14 mouse cellular contexts compared by ENCODE assay signal in the genomic region with DNA sequence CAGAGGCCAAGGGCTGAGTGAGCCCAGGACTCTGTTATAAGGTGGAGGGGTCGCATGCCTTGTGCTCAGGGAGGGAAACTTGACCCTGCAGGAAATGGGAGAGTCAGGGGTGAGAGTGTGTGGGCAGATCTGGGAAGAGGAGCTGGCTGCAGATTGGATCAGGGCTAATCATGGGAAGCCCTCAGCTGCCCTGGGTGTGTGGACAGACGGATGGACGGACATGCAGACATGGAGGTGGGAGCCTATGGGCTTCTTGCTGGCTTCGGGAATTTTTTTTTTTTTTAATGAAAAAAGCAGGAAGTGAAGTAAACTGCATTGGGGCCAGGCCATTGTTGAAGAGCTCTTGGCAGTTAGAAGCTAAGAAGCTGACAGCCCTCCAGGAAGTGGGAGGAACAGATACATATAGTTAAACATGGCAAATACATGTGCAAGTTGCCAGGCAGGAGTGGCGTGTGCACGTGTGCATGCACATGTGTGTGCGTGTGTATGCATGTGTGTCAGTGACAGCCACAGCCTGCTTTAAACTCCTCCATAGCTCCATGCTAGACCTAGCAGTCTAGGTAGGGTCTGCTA. TPM values are rescaled to one million over a fixed set of nuclear protein-coding genes. Genes with fewer than 3 reads are reported as not detected.
DNase-seq lines count a peak whose midpoint lies in the region; ATAC-seq and TF ChIP-seq lines count a peak whose summit lies in the region.
"Had no signal": no experiment of that assay in that cellular context is flagged by ENCODE, and none has a peak within 500 bp of the region (broad histone marks: within the 10 kb centered on the region; RNA-seq: fewer than 3 reads in every experiment).

No protein-coding gene starts in this region.

- peak overlapping the region; percentile 11 for H3K9ac ChIP-seq in heart, adult 2 months (ENCODE audit: low read depth, low read length)
- no peak overlapping the region for H3K9ac ChIP-seq in liver, embryonic 11.5 days (ENCODE audit: low read depth, low read length)
- no peak overlapping the region for H3K9ac ChIP-seq in liver, postnatal 0 days (replicated peaks)
- no peak overlapping the region for H3K9ac ChIP-seq in liver, embryonic 15.5 days

- no peak for TF ChIP-seq EP300 in heart, adult 2 months (IDR thresholded peaks at IDR 0.05; ENCODE audit: insufficient read depth, low read depth, low read length)
- no peak for TF ChIP-seq EP300 in liver, postnatal 0 days (IDR thresholded peaks at IDR 0.05; ENCODE audit: low read depth)

- TF ChIP-seq POLR2A in heart, adult 2 months (IDR thresholded peaks at IDR 0.05; ENCODE audit: insufficient read depth, low read depth, low read length) = 0 out of 2 replicates have a peak, but pooled peaks have one; percentile 41

- intact Hi-C loops in heart, adult 2 months (cut with DNase I) = no loop called here
- intact Hi-C loops in heart, postnatal 14 days (cut with DNase I) = no loop called here

- H3K4me1 ChIP-seq in heart, adult 2 months (ENCODE audit: control insufficient read depth, insufficient read depth, low read length) = peaks cover 11% of the 10 kb centered on the region
- H3K4me1 ChIP-seq in liver, embryonic 11.5 days (replicated peaks; ENCODE audit: control insufficient read depth, insufficient read depth, low read length) = peaks cover 19% of the 10 kb centered on the region
- peaks cover 10% of the 10 kb centered on the region; the same call in 1 of the 2 replicates for H3K4me1 ChIP-seq in liver, postnatal 0 days (ENCODE audit: insufficient read depth)
- no peaks in the 10 kb centered on the region for H3K4me1 ChIP-seq in brown adipose tissue, adult 24 weeks (ENCODE audit: control insufficient read depth, insufficient read depth, insufficient read length, low read length)
- peaks cover 37% of the 10 kb centered on the region for H3K4me1 ChIP-seq in liver, embryonic 15.5 days (replicated peaks)

- no peaks in the 10 kb centered on the region; the same call in none of the 2 replicates for H3K36me3 ChIP-seq in heart, adult 2 months (ENCODE audit: control insufficient read depth, insufficient read depth, low read length)
- peaks cover 10% of the 10 kb centered on the region; the same call in 1 of the 2 replicates for H3K36me3 ChIP-seq in liver, embryonic 11.5 days (ENCODE audit: control insufficient read depth, insufficient read depth, low read length)
- peaks cover 7% of the 10 kb centered on the region for H3K36me3 ChIP-seq in liver, postnatal 0 days (replicated peaks; ENCODE audit: insufficient read depth, low read length)
- peaks cover 37% of the 10 kb centered on the region for H3K36me3 ChIP-seq in liver, embryonic 15.5 days (replicated peaks)

- no peak for TF ChIP-seq CTCF in heart, adult 2 months (IDR thresholded peaks at IDR 0.05)
- TF ChIP-seq CTCF in liver, postnatal 0 days (IDR thresholded peaks at IDR 0.05; ENCODE audit: low read depth) = no peak

- no peaks in the 10 kb centered on the region for H3K27me3 ChIP-seq in heart, adult 2 months (ENCODE audit: control insufficient read depth, insufficient read depth, low read length)
- no peaks in the 10 kb centered on the region for H3K27me3 ChIP-seq in liver, embryonic 11.5 days (replicated peaks; ENCODE audit: control insufficient read depth, insufficient read depth, low read length)
- no peaks in the 10 kb centered on the region for H3K27me3 ChIP-seq in liver, postnatal 0 days (ENCODE audit: insufficient read depth, low read length)
- 0 out of 2 replicates have a peak, but pooled peaks cover 3% of the 10 kb centered on the region for H3K27me3 ChIP-seq in liver, embryonic 15.5 days

- peak overlapping the region; percentile 64 for H3K27ac ChIP-seq in heart, adult 2 months
- peak overlapping the region; percentile 11; the same call in 1 of the 2 replicates for H3K27ac ChIP-seq in liver, embryonic 11.5 days (ENCODE audit: low read depth, low read length)
- H3K27ac ChIP-seq in liver, postnatal 0 days (ENCODE audit: low read depth) = no peak overlapping the region; the same call in 1 of the 2 replicates
- 0 out of 2 replicates have a peak overlapping the region, but pooled peaks have one; percentile 20 for H3K27ac ChIP-seq in brown adipose tissue, adult 24 weeks (replicated peaks; ENCODE audit: low read depth, low read length)
- peak overlapping the region; percentile 51; the same call in 1 of the 2 replicates for H3K27ac ChIP-seq in liver, embryonic 15.5 days (replicated peaks)

- 40% methylated on average over 7 of the region's 7 CpGs for WGBS in heart, adult 2 months
- WGBS in liver, embryonic 11.5 days = 65% methylated on average over 7 of the region's 7 CpGs
- WGBS in liver, postnatal 0 days (ENCODE audit: insufficient replicate concordance) = 48% methylated on average over 7 of the region's 7 CpGs
- WGBS in liver, embryonic 15.5 days (ENCODE audit: insufficient replicate concordance) = 53% methylated on average over 7 of the region's 7 CpGs

- H3K4me2 ChIP-seq in liver, embryonic 11.5 days = no peak overlapping the region
- H3K4me2 ChIP-seq in liver, postnatal 0 days (ENCODE audit: low read depth, low read length) = no peak overlapping the region
- no peak overlapping the region for H3K4me2 ChIP-seq in liver, embryonic 15.5 days

- no peak for ATAC-seq in liver, embryonic 11.5 days (replicated peaks; ENCODE audit: low FRiP score)
- ATAC-seq in liver, postnatal 0 days = no peak
- no peak for ATAC-seq in liver, embryonic 15.5 days (ENCODE audit: insufficient read depth)

- no peaks in the 10 kb centered on the region; the same call in 1 of the 2 replicates for H3K79me2 ChIP-seq in heart, adult 2 months (replicated peaks; ENCODE audit: control insufficient read depth, insufficient read depth, low read length)

- no peak for DNase-seq in heart, adult 2 months
- no peak for DNase-seq in heart, postnatal 14 days
- DNase-seq in liver, embryonic 11.5 days (ENCODE audit: low spot score) = no peak
- DNase-seq in liver, postnatal 0 days = no peak
- DNase-seq in thymus, postnatal 10 days (ENCODE audit: low spot score in 2 of 2) = no peak
- DNase-seq in adrenal gland, adult 2 months = no peak
- DNase-seq: cerebellum, postnatal 14 days had no signal

- H3K4me3 ChIP-seq in heart, adult 2 months = peak overlapping the region; percentile 1
- H3K4me3 ChIP-seq in liver, embryonic 11.5 days (ENCODE audit: low read depth, low read length) = no peak overlapping the region
- H3K4me3 ChIP-seq in liver, postnatal 0 days (ENCODE audit: low read depth, low read length) = no peak overlapping the region
- peak overlapping the region; percentile 8; the same call in 1 of the 2 replicates for H3K4me3 ChIP-seq in brown adipose tissue, adult 24 weeks (ENCODE audit: insufficient read depth, low read depth, low read length)
- H3K4me3 ChIP-seq in liver, embryonic 15.5 days (replicated peaks) = no peak overlapping the region

- H3K9me3 ChIP-seq in liver, embryonic 11.5 days (ENCODE audit: control insufficient read depth, low read length) = no peaks in the 10 kb centered on the region
- H3K9me3 ChIP-seq in liver, postnatal 0 days (ENCODE audit: low read length) = no peaks in the 10 kb centered on the region
- H3K9me3 ChIP-seq in liver, embryonic 15.5 days (replicated peaks) = no peaks in the 10 kb centered on the region

RNA-seq across cellular contexts. Expression of a gene that starts 14.6 kb away (rescaled TPM):
- total RNA-seq in heart, adult 2 months (2021) = 1 to 10 TPM; 1.4 to 2.4 TPM
- polyA plus RNA-seq in heart, adult 2 months (2012; rRNA removed) = 6.1 and 7.4 TPM in 2 replicates
- 1 to 10 TPM; 4.0 to 6.7 TPM for total RNA-seq in heart, postnatal 14 days (2021)
- 0.90 and 1.3 TPM in 2 replicates for polyA plus RNA-seq in liver, embryonic 11.5 days (2014; fragmentation: Nextera tagmentation; extraction: Ambion mirVana)
- 0.15 TPM in 1 of 2 replicates, not detected in the other for polyA plus RNA-seq in liver, postnatal 0 days (2015; fragmentation: Nextera tagmentation; extraction: Ambion mirVana)
- polyA plus RNA-seq in brown adipose tissue, adult 24 weeks (2012; ENCODE audit: insufficient read depth, insufficient read length, missing spikeins) = 1.9 TPM in 1 of 2 replicates, not detected in the other
- 0.37 and 0.50 TPM in 2 replicates for polyA plus RNA-seq in liver, embryonic 15.5 days (2015; fragmentation: Nextera tagmentation; extraction: Ambion mirVana)
- total RNA-seq in adrenal gland, adult 2 months (2021) = 1 to 10 TPM in 1 of 2 experiments, under 1 TPM in 1; 0.79 to 1.3 TPM
- 2.5 TPM in 2 replicates for polyA plus RNA-seq in adrenal gland, adult 2 months (2012; rRNA removed)
- polyA plus RNA-seq: forebrain, embryonic 11.5 days had no signal

RNA-seq across cellular contexts. Expression of a gene that starts 28.9 kb away (rescaled TPM):
- total RNA-seq in heart, adult 2 months (2021) = 10 to 100 TPM; 11.5 to 16.7 TPM
- polyA plus RNA-seq in heart, adult 2 months (2012; rRNA removed) = 20.3 and 20.5 TPM in 2 replicates
- total RNA-seq in heart, postnatal 14 days (2021) = 10 to 100 TPM; 27.0 to 28.9 TPM
- polyA plus RNA-seq in liver, embryonic 11.5 days (2014; fragmentation: Nextera tagmentation; extraction: Ambion mirVana) = 8.4 and 8.9 TPM in 2 replicates
- 1.8 and 2.1 TPM in 2 replicates for polyA plus RNA-seq in liver, postnatal 0 days (2015; fragmentation: Nextera tagmentation; extraction: Ambion mirVana)
- 2.3 and 5.7 TPM in 2 replicates for polyA plus RNA-seq in brown adipose tissue, adult 24 weeks (2012; ENCODE audit: insufficient read depth, insufficient read length, missing spikeins)
- polyA plus RNA-seq in liver, embryonic 15.5 days (2015; fragmentation: Nextera tagmentation; extraction: Ambion mirVana) = 5.1 and 5.9 TPM in 2 replicates
- total RNA-seq in adrenal gland, adult 2 months (2021) = 10 to 100 TPM in 1 of 2 experiments, 1 to 10 TPM in 1; 7.4 to 15.5 TPM
- polyA plus RNA-seq in adrenal gland, adult 2 months (2012; rRNA removed) = 21.9 and 30.7 TPM in 2 replicates

RNA-seq across cellular contexts. Expression of a gene that starts 51.0 kb away (rescaled TPM):
- 1 to 10 TPM; 2.4 to 2.5 TPM for total RNA-seq in heart, adult 2 months (2021)
- 2.7 and 3.2 TPM in 2 replicates for polyA plus RNA-seq in heart, adult 2 months (2012; rRNA removed)
- 1 to 10 TPM; 1.4 to 2.0 TPM for total RNA-seq in heart, postnatal 14 days (2021)
- 4.1 and 5.3 TPM in 2 replicates for polyA plus RNA-seq in liver, embryonic 11.5 days (2014; fragmentation: Nextera tagmentation; extraction: Ambion mirVana)
- 1.8 and 2.2 TPM in 2 replicates for polyA plus RNA-seq in liver, postnatal 0 days (2015; fragmentation: Nextera tagmentation; extraction: Ambion mirVana)
- 1.0 TPM in 1 of 2 replicates, not detected in the other for polyA plus RNA-seq in brown adipose tissue, adult 24 weeks (2012; ENCODE audit: insufficient read depth, insufficient read length, missing spikeins)
- 1.5 and 2.0 TPM in 2 replicates for polyA plus RNA-seq in liver, embryonic 15.5 days (2015; fragmentation: Nextera tagmentation; extraction: Ambion mirVana)
- 1 to 10 TPM; 1.7 to 2.3 TPM for total RNA-seq in adrenal gland, adult 2 months (2021)
- polyA plus RNA-seq in adrenal gland, adult 2 months (2012; rRNA removed) = 8.3 and 10.4 TPM in 2 replicates

RNA-seq across cellular contexts. Expression of a gene that starts 57.5 kb away (rescaled TPM):
- not detected for total RNA-seq in heart, adult 2 months (2021)
- not detected in 2 replicates for polyA plus RNA-seq in heart, adult 2 months (2012; rRNA removed)
- total RNA-seq in heart, postnatal 14 days (2021) = not detected
- polyA plus RNA-seq in liver, embryonic 11.5 days (2014; fragmentation: Nextera tagmentation; extraction: Ambion mirVana) = not detected in 2 replicates
- not detected in 2 replicates for polyA plus RNA-seq in liver, postnatal 0 days (2015; fragmentation: Nextera tagmentation; extraction: Ambion mirVana)
- not detected in 2 replicates for polyA plus RNA-seq in brown adipose tissue, adult 24 weeks (2012; ENCODE audit: insufficient read depth, insufficient read length, missing spikeins)
- 0.14 TPM in 1 of 2 replicates, not detected in the other for polyA plus RNA-seq in liver, embryonic 15.5 days (2015; fragmentation: Nextera tagmentation; extraction: Ambion mirVana)
- total RNA-seq in adrenal gland, adult 2 months (2021) = not detected
- 0.57 TPM in 1 of 2 replicates, not detected in the other for polyA plus RNA-seq in adrenal gland, adult 2 months (2012; rRNA removed)
- total RNA-seq: heart, postnatal 10 days; layer of hippocampus, adult 18-20 months; liver, adult 2 months had no signal
- polyA plus RNA-seq: brain, embryonic 14.5 days; forebrain, embryonic 11.5 days; liver, adult 2 months had no signal

Comparison
In these comparisons a context has a peak if more than half of its experiments do, and no peak if none do; other contexts are left out.
1. H3K4me3 ChIP-seq: peak in heart, adult 2 months (single experiment) and brown adipose tissue, adult 24 weeks (single experiment); none in liver, embryonic 11.5 days (single experiment), liver, postnatal 0 days (single experiment) and liver, embryonic 15.5 days (single experiment).